Mouse (Mus musculus) lung, embryonic 14.5 days (tissue): ENCODE results near the gene Acvrl1. TPM values are rescaled to one million over a fixed set of nuclear protein-coding genes. Genes with fewer than 3 reads are reported as not detected.
A peak's percentile ranks its signal among the peaks of the same experiment; 100 is the strongest.

Experiments
- ATAC-seq: fragments of 200-750 bp; cut with Nextera tagmentation; 2 replicates; pipeline ENCODE4 v1.8.0; 2017; ENCODE audit warnings: mild to moderate bottlenecking, moderate TSS enrichment, moderate library complexity; ENCODE audit not compliant: insufficient read depth
- DNase-seq: peaks from one replicate; pipeline ENCODE4 v3.0.0-alpha.2; 2015
- H3K27ac ChIP-seq: fragments of 300-500 bp; sonication (generic); 2 replicates; pipeline ENCODE4 v1.5.1; 2014; ENCODE audit warnings: low read depth, mild to moderate bottlenecking, moderate library complexity
- H3K27me3 ChIP-seq: fragments of 300-500 bp; sonication (generic); 2 replicates; pipeline ENCODE4 v1.6.1; 2014; ENCODE audit warnings: low read length, control low read depth; ENCODE audit not compliant: insufficient read depth
- H3K36me3 ChIP-seq: fragments of 300-500 bp; sonication (generic); 2 replicates; pipeline ENCODE4 v1.6.1; 2014; ENCODE audit warnings: control low read depth; ENCODE audit not compliant: insufficient read depth
- H3K4me1 ChIP-seq: fragments of 300-500 bp; sonication (generic); 2 replicates; pipeline ENCODE4 v1.6.1; 2014; ENCODE audit warnings: antibody characterized with exemption, control low read depth; ENCODE audit not compliant: insufficient read depth
- H3K4me2 ChIP-seq: fragments of 300-500 bp; sonication (generic); 2 replicates; pipeline ENCODE4 v1.6.1; 2014; ENCODE audit warnings: mild to moderate bottlenecking
- H3K4me3 ChIP-seq: fragments of 300-500 bp; sonication (generic); 2 replicates; pipeline ENCODE4 v1.5.1; 2014; ENCODE audit warnings: low read depth, low read length
- H3K9ac ChIP-seq: fragments of 300-500 bp; sonication (generic); 2 replicates; pipeline ENCODE4 v1.6.1; 2014
- H3K9me3 ChIP-seq: fragments of 300-500 bp; sonication (generic); 2 replicates; pipeline ENCODE4 v1.6.1; 2016; ENCODE audit warnings: low read depth, low read length, control low read depth
- CTCF ChIP-seq: IDR thresholded peaks from 2 replicates; pipeline ENCODE4 v1.5.1; 2016; ENCODE audit warnings: antibody characterized with exemption, low read depth
- WGBS: fragments of 180-500 bp; shearing (Covaris S2); extraction: QIAGEN DNeasy Blood & Tissue Kit; methylation state at CpG from one replicate; pipeline ENCODE4 v1.1.7; 2014; 5-methylcytosine and 5-hydroxymethylcytosine counted together
- polyA plus RNA-seq: library from polyadenylated mRNA; unstranded; fragments of >200 nt; fragmentation: Nextera tagmentation; extraction: Ambion mirVana; gene quantifications from 2 replicates; pipeline ENCODE4 v1.2.1, GENCODE M21; 2014

Acvrl1 gene
- polyA plus RNA-seq, 1 experiment from 2014 or later: 34.4 TPM

GRCm38 (mm10) chr15:101094979-101095378, 33.3 kb upstream of the Acvrl1 start:
- no peak for DNase-seq
- Histone ChIP-seq H3K36me3 (no peaks in the 10 kb centered on the region), H3K27ac (no peak overlapping the region), H3K9ac (no peak overlapping the region), H3K4me3 (no peak overlapping the region), H3K27me3 (0 out of 2 replicates have a peak, but pooled peaks cover 6% of the 10 kb centered on the region), H3K9me3 (no peaks in the 10 kb centered on the region), H3K4me1 (peaks cover 2% of the 10 kb centered on the region; the same call in 1 of the 2 replicates), H3K4me2 (no peak overlapping the region)
- ATAC-seq: no peak
- 55% methylated on average over 9 of the region's 9 CpGs for WGBS
- TF ChIP-seq CTCF: no peak

- Histone ChIP-seq H3K4me1 (peaks cover 2% of the 10 kb centered on the region; the same call in 1 of the 2 replicates), H3K4me2 (no peak overlapping the region), H3K9me3 (no peaks in the 10 kb centered on the region), H3K9ac (no peak overlapping the region), H3K27me3 (0 out of 2 replicates have a peak, but pooled peaks cover 6% of the 10 kb centered on the region), H3K36me3 (no peaks in the 10 kb centered on the region), H3K4me3 (no peak overlapping the region), H3K27ac (no peak overlapping the region)
- no peak for DNase-seq
- no peak for TF ChIP-seq CTCF
- ATAC-seq: no peak
- 69% methylated on average over 3 of the region's 3 CpGs for WGBS
These were observed 32.9 kb upstream of the Acvrl1 start for GRCm38 (mm10) chr15:101095392-101095791.

- DNase-seq (peak; percentile 72), ATAC-seq (peak; percentile 55; the same call in 1 of the 2 replicates)
- Histone ChIP-seq H3K4me2 (peak overlapping the region; percentile 61), H3K9me3 (no peaks in the 10 kb centered on the region), H3K36me3 (no peaks in the 10 kb centered on the region), H3K4me1 (peaks cover 2% of the 10 kb centered on the region; the same call in 1 of the 2 replicates), H3K9ac (peak overlapping the region; percentile 27; the same call in 1 of the 2 replicates), H3K27me3 (0 out of 2 replicates have a peak, but pooled peaks cover 3% of the 10 kb centered on the region), H3K4me3 (0 out of 2 replicates have a peak overlapping the region, but pooled peaks have one; percentile 3), H3K27ac (no peak overlapping the region)
- no peak for TF ChIP-seq CTCF
- 8% methylated on average over 28 of the region's 28 CpGs for WGBS
These were observed 30.2 kb upstream of the Acvrl1 start for GRCm38 (mm10) chr15:101097985-101098651.

GRCm38 (mm10) chr15:101100996-101101395, 27.3 kb upstream of the Acvrl1 start:
- Histone ChIP-seq H3K36me3 (no peaks in the 10 kb centered on the region), H3K4me3 (no peak overlapping the region), H3K9me3 (no peaks in the 10 kb centered on the region), H3K9ac (no peak overlapping the region), H3K27ac (no peak overlapping the region), H3K27me3 (0 out of 2 replicates have a peak, but pooled peaks cover 3% of the 10 kb centered on the region), H3K4me2 (no peak overlapping the region), H3K4me1 (peaks cover 2% of the 10 kb centered on the region; the same call in 1 of the 2 replicates)
- ATAC-seq (no peak), DNase-seq (no peak)
- no peak for TF ChIP-seq CTCF
- 45% methylated on average over 3 of the region's 3 CpGs for WGBS

GRCm38 (mm10) chr15:101103605-101104304, 24.6 kb upstream of the Acvrl1 start:
- no peak for ATAC-seq
- H3K4me2 ChIP-seq: no peak overlapping the region
- H3K4me3 ChIP-seq: no peak overlapping the region
- H3K36me3 ChIP-seq: no peaks in the 10 kb centered on the region
- WGBS: 79% methylated on average over 9 of the region's 9 CpGs
- H3K4me1 ChIP-seq: no peaks in the 10 kb centered on the region
- no peak overlapping the region for H3K27ac ChIP-seq
- H3K9me3 ChIP-seq: no peaks in the 10 kb centered on the region
- H3K9ac ChIP-seq: no peak overlapping the region
- H3K27me3 ChIP-seq: 0 out of 2 replicates have a peak, but pooled peaks cover 3% of the 10 kb centered on the region
- TF ChIP-seq CTCF: no peak
- DNase-seq: no peak

- H3K4me3 ChIP-seq: no peak overlapping the region
- H3K9ac ChIP-seq: no peak overlapping the region
- no peak overlapping the region for H3K27ac ChIP-seq
- 18% methylated on average over 12 of the region's 12 CpGs for WGBS
- H3K4me1 ChIP-seq: no peaks in the 10 kb centered on the region
- peak; percentile 83 for DNase-seq
- TF ChIP-seq CTCF: peak; percentile 95
- no peaks in the 10 kb centered on the region for H3K9me3 ChIP-seq
- H3K27me3 ChIP-seq: no peaks in the 10 kb centered on the region
- H3K36me3 ChIP-seq: no peaks in the 10 kb centered on the region
- ATAC-seq: peak; percentile 73
- peak overlapping the region; percentile 39; the same call in 1 of the 2 replicates for H3K4me2 ChIP-seq
These were observed 22.8 kb upstream of the Acvrl1 start for GRCm38 (mm10) chr15:101105496-101105994.

- ATAC-seq (no peak), DNase-seq (no peak)
- no peaks in the 10 kb centered on the region for H3K36me3 ChIP-seq
- no peak overlapping the region for H3K4me3 ChIP-seq
- no peak for TF ChIP-seq CTCF
- H3K4me1 ChIP-seq: no peaks in the 10 kb centered on the region
- no peaks in the 10 kb centered on the region for H3K9me3 ChIP-seq
- no peaks in the 10 kb centered on the region for H3K27me3 ChIP-seq
- no peak overlapping the region for H3K9ac ChIP-seq
- no peak overlapping the region for H3K27ac ChIP-seq
- no peak overlapping the region for H3K4me2 ChIP-seq
- 82% methylated on average over 10 of the region's 10 CpGs for WGBS
These were observed 22.3 kb upstream of the Acvrl1 start for GRCm38 (mm10) chr15:101106011-101106410.
